Mouse (Mus musculus) cerebellum, postnatal 25 days (tissue): ENCODE data around the gene Aldh1a3.
A peak's percentile ranks its signal among the peaks of the same experiment; 100 is the strongest.

Source experiments
- DNase-seq, 2 experiments: peaks; one replicate each; pipeline ENCODE4 v3.0.0; 2021; ENCODE audit warnings: mixed read lengths in 2 of 2

Gene Aldh1a3

DNA sequence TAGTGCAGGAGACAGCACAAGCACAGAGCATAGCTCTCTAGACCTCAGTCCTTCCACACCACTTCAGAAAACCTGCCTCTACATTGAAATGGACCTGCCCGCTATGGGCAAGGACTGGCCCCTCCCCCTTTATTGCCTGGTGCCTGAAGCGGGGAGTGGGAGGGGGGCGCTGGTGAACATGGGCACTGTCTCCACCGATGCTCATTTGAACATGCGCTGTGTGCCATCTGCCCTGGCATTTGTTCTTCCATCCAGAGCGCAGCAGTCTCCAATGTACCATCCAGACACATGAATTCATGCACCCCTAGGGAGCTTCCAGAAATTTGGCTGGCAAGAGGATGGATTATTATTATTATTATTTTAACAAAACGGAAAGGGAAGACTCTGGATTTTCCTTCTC is 14.2 kb downstream of the Aldh1a3 start:
- DNase-seq, result no peak

DNA sequence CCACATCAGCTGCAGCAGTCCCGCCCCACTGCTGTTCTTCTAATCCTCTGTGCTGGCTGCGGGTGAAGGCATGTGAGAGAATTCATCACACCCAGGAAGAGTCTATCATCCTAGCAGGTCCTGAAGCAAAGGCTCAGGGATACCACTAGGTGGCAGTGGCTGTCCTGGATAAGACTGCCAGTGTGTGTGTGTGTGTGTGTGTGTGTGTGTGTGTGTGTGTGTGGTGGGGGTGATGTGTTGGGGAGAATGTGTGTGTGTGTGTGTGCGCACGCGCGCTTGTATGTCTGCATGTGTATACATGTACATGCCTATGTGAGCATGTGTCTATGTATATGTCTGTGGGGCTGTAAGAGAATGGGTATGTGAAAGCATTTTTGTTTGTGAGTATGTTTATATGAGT is 17.9 kb downstream of the Aldh1a3 start:
- peak in 1 of 2 experiments; percentile 40 for DNase-seq

DNA sequence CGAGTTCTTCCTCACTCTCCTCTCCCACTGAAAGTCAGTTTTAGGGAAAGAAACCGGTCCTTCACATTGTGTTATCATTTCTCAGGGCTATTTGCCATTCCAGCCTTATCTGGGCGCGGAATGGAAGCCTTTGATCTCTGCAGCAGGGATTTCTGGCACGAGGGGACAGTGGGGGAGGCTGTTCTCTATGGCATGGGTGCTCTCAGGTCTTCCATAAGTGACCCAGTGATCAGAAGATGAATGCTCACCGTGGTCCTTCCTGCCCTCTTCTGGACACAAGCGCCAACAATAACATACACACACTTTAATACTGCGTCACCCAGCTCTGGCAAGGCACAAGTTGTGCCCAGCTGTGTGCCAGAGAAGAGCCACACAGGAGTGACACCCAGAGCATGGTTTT is 20.3 kb downstream of the Aldh1a3 start:
- no peak for DNase-seq

DNA sequence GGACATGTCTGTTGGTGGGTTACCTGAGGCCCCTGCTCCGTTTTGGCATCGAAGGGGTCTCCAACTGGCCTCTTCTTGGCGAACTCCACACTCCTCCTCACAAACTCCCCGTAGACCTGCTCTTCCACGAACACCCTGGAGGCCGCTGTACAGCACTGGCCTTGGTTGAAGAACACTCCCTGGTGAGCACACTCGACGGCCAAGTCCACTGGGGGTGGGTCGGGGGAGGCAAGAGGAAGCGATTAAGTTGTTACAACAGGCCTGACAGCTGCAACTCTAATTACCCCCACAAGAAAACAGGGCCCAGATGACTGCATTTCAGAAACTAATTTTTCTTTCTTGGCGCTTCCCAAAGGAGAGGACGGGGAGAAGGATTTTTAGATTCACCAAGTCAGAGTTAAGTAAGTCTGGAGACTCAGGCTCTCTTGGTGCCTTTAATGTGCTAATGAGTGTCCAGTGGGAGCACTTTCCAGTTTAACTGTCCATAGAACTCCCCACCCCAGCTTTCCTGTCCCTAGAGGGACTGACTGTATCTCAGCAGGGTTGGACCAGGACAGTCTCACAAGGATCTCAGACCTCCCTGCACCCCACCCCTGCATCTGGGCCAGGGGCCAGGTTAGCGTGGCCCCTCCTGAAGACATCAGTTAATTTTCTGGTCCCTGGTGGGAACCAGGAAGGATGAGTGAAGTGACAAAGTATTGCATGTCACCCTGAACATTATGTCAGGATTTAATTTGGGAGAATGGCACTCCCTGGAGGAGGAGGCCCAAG is 21.2 kb downstream of the Aldh1a3 start:
- DNase-seq, result no peak

DNA sequence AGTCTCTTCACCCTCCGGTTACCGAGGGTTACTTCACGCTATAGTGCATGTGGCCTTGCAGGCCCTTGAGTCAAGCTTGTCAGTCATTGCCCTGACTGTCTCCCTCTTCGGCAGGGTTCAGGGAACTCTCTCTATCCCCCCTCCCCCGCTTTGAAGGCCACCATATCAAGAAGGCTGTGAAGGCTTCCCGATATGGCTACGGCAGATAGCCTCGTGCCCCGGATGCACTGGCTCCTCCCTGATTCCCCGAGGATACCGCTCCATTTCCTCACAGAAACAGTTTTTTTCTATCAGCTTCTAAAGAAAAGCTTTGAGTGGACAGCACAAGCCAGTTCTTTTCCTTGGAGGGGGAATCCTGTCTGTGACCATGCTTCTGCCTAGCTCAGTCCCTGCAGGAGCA is 21.8 kb downstream of the Aldh1a3 start:
- DNase-seq, result no peak

DNA sequence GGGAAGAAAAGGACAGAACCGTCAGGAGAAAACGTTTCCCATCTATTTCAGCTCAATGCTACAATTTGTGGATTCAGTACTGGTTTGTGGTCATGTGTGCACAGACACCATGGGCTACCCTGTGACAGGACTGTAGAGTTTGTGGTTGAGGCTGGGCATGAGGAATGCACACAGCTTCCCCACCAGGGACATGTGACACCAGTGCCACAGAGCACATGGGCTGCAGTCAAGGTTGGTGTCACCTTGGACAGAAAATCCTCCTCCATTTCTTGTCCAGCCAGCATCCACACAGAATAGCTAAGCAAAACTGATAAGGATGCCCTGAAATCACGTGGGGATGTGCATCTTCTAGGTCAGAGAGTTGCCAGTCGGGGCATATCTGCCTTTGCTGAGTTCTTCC is 22.5 kb downstream of the Aldh1a3 start:
- no peak for DNase-seq

DNA sequence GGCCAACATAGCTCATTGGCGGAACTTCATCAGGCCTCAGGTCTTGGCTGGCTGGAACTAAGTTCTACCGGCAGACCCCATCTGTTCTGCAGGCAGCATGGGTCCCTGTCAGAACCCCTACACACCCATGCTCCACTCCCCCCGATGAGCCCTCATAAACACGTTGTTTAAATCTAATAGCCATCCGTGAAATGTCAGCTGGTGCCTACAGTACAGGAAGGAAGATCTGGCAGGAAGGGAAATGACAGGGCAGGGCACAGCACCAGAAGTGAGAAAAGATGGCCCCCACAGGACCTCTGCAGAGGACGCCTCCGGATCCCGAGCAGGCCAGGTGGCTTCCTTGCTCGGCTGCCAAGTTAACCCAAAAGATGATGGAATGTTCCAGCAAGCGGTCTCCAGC is 23.2 kb downstream of the Aldh1a3 start:
- no peak for DNase-seq

DNA sequence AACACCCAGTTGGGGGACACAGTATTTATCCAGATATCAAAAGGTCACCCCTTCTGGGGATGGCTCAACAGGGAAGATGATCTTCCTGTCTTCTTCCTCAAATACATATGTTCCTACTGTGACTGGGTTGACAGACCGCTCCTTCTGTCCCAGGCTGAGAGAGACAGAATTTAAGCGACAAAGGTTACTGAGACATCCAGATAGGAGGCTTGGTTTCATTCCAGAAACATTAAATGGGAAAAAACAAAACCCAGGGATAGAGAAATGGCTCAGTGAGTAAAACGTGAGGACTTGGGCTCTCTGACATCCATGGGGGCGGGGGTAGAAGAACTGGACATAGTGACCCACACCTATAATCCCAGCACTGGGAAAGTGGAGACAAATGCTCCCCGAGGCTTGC is 24.4 kb downstream of the Aldh1a3 start:
- DNase-seq, result no peak

DNA sequence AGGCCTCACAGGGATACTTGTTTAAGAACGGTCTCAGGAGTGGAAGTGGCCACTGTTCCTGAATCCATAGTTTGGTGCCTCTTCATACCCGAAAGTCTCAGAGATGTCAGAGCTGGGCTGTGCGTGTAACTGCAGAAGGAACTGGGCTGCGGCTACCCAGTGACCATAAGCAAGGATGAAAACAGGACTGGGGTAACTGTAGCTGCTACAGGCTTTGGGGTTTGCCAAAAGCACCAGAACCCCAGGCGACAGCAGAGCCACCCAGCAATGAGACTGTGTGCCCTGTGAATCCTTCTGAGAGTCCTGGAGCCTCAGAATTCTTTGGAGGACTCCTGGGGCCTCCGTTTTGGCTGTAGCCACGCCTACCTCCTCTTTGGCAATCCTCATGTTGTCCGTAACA is 25.7 kb downstream of the Aldh1a3 start:
- DNase-seq, result no peak

DNA sequence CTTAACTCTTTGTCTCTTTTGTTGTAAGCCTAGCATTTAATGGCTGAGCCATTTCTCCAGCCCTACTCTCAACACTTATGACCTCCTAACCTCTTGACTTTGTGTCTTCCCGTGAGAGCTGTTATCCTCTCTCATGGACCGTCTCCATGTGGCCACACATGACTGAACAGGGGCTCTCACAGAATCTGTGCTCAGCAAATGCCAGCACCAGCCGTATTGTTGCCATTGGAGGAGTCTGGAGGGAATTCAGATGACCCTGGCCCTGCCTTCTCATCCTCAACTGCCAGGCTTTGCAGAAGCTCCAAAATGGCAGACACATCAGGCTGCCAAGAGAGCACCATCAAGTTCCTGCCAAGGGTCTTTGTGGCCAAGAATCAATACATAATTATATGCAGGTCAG is 30.0 kb downstream of the Aldh1a3 start:
- DNase-seq, result no peak

DNA sequence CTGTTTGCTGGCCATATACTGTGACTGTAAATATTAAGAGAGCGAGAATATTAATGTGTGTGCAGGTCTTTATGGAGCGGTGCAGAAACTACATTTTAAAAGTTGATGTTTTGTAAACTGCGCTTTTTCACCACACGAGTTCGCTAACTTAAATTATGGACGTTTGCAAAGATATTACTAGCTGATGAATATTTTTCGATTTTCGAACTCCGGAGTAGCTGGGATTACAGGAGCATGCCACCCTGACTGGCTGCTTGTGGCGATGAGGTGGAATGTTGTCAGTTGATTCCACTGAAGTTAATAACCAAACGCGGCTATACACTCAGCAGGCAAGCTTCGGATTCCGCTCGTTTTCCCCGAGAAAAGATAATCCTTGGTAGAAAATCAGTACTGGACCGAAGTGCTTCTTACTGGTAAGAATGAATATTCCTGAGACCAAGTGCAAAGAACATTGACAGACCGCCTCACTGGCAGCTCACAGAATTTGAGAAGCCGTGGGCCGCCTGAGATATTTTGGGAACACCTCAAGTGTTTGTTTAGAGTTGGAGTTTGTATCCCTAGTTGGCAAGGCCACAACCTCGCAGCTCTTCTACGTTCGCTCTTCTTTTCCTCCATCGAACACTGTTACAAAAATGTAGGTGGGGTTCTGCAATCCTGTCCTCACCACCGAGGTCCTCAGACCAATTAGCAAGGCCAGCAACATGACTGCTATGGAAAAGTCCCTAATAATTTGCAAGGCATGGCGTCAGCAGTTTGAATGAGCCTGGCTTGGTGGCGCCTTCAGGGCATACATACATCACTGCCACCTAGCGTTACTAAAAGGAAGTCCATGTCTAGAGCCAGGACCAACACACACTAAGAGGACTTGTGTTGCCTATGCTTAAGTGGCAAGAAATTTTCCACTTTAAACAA is 38.4 kb downstream of the Aldh1a3 start:
- peak; percentile 49 to 70 for DNase-seq

DNA sequence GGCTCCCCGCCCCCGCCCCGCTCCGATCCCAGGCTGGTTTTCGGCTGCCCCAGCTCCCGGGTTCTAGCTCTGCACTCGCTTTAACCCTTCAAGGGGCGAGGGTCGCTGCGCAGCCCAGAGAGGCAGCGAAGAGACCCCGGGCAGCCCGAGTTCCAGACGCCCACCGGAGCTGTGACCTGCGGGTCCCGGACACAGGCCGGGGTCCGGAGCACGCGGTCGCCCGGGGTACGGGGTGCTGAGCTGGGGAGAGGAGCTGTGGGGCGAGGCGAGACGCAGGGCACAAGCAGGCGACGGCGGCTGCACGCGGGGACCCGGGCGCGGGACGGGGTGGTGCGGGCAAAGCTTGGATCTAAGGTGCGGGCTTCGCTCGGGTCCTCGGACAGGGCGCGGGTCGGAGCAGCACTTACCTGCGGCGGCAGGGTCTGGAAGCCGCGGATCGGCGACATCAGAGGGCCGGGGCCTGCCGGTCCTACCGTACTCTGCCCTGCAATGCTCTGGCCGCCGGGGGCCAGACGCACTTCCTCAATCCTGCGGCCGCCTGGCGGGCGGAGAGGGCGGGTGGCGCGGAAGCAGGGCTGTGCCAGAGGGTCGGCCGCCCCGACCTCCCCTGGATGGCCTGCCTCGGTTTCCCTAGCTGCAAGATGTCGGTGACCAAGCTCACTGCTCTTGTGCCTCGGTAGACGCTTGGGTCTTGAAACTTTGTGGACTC is 39.4 kb downstream of the Aldh1a3 start, which contains the start of gene Lrrk1:
Gene Lrrk1, minus strand, starts transcription at position 538 of the 709 bp plus-strand sequence.
- peak; percentile 15 to 32 for DNase-seq

DNA sequence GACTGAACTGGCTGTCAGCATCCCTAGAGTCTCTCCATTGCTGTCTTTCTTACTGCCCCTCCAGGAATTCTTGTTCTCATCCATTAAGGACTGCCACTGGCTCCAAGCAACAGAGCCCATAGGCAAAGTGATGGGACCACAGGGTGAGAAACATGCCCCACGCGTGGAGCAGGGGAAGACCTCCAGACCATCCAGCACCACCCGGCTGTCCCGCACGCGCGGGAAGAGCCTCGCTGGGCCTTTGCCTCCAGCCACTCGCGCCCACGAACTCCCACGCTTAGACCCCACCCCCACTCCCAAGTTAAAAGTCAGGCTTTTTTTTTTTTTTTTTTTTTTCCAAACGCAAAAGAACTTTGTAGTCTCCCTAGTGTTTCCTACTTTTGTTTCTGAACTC is 39.9 kb downstream of the Aldh1a3 start:
- peak in 1 of 2 experiments; percentile 9 for DNase-seq

DNA sequence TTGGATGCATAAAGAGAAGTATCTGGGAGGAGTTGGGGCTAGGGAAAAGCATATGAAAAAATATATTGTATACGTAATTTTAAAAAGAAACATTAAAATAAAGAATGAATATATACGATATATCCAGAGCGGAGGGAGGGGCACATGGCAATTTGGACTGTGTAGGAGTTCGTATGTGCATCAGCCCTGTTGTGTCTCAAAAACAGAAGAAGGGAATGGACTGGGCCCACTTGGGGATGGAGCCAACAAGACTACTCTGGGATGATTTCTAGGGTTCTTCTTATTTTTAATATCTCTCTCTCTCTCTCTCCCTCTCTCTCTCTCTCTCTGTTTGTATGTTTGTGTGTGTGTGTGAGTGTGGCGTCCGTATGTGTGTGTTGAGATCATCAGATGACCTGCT is 40.9 kb downstream of the Aldh1a3 start:
- no peak for DNase-seq

DNA sequence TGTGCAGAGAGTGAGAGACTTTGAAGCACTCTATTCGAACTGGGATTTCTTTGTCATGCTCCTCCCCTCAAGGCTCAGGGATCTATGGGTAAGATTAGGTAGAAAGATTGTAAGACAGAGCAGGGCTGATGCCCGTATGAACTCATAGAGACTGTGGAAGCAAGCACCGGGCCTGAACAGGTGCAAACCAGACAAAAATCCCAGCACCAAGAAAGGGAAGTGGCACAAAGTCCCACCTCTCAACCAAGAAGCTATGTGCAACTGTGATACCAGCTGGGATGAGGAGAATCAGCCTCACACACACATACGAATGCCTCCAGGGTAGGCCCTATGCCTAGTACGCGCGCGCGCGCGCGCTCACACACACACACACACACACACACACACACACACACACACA is 41.5 kb downstream of the Aldh1a3 start:
- DNase-seq, result no peak

DNA sequence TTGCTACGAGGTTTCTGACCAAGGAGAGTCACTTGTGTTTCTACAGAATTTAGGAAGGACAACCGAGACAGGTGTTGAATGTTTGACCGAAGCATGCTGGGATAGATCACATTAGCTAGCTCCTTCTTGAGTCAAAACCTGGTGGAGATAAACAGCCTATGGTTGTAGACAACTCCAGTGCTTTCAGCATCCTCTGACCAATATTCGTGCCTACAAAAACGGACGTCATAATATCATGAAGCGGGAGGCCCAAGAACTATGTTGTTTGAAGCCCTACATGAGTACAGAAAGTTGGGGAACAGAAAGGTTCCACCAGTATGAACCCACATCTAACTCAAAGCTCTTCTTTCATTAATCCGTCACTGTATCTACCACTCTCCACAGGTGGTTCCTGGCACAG is 42.4 kb downstream of the Aldh1a3 start:
- no peak for DNase-seq

DNA sequence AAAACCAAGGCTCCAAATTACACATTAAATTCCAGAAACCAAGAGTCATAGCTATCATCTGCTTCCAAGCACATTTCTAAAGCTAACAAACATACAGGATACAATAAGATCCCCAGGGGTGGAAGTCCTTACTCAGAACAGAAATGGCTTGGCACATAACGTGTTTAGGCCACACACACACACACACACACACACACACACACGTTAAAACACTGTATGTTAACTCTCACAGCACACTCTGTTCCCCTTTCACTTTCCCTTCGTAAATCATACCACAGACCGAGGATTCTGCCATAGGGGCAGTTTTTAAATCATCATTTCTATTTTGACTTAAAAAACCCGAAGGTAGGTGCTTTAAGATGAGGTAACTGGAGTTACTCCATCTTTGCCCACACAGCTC is 43.1 kb downstream of the Aldh1a3 start:
- no peak for DNase-seq

DNA sequence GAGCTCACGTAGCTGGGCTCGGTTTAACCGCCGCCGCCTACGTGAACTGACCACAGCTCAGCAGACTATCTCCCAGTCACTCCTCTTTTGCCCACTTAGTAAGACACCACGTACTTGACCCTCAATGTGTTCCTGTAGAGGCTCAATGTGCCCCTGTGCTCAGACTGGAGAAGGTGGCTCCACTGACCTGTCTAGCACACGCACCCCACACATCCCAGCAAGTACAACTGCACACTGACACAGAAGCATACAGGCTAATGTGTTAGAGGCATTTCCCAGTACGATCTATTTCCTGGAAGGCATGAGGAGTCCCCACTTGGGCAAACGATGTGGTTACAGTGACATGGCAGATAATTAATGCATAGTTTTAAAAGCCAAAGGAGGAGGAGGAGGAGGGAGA is 50.8 kb downstream of the Aldh1a3 start:
- DNase-seq, result no peak

DNA sequence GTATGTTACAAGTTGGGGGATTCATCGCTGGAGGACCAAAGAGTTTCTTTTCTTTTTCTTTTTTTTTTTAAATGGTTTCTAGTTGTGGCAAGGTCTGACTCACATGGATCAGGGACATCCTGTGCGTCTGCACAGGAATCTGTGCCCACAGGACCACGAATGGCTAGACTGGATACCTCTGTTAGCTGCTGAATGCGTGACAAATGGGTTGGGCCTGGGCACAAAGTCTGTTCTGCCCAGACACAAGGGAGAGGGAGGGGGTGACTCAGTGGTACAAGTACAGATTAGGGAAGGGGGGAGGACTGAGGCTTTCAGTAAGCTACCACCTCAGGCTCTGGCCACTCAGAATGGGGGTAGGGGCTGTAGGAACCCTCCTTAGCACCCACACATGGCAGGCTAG is 51.6 kb downstream of the Aldh1a3 start:
- DNase-seq, result no peak

DNA sequence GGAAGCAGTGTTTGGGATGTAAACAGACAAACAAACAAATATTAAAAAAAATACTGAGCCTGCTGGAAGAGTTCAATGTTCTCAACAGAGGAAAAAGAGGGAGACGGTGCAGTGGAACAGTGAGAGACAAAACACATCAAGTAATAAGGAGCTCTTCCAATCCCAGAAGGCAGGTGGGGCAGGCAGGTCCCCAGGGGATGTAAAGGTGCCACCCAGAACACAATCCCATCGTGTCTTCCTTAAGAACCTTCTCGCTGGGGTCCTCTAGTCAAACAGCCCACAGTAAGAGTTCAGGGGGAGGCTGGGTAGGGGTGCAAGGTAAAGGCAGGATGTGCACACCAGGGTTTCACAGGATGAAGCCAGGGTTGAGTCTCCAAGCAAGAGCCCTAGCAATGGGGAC is 53.9 kb downstream of the Aldh1a3 start:
- no peak for DNase-seq

DNA sequence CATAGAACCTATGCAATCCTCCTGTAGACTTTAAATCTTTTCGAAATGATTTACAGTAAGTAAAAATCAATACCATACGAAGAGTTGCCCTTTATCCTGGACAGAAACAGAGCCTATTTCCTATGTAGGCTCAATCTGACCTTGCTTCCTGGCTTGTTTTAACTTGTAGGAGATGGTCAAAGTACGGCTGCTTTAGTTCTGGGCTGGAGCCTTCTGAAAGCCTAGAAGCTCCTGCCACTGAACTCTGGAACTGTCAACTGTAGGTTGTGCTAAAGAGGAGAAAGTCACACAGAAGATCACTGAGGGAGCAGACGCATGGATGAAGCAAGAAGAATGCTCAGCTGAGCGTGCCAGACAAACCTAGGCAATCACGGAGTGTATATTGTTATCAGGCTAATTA is 56.3 kb downstream of the Aldh1a3 start:
- no peak for DNase-seq

DNA sequence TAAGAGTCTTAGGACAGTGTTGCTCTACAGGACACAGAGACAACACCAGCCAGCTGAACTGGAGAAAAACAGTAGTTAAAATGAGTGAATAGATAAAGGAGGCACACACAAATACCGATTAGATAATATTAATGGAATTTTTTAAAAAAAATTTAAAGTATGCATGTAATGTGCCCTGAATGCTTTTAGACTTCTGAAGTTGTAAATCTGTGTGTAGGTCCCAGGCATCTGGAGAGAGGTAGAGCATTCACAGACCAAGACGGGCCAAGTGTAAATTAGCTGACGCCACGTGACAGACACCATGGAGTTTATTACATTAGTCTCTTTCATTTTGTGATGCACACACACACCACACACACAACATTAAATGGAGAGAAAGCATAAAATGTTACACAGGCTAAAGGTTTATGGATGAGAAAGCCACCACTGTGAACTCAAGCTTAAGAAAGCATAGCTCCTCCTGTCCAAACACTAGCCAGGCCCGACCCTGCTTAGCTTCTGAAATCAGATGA is 57.3 kb downstream of the Aldh1a3 start:
- no peak for DNase-seq
